Mouse (Mus musculus) neural tube, embryonic 11.5 days (tissue): ENCODE results near the gene Vps33a. TPM values are rescaled to one million over a fixed set of nuclear protein-coding genes. Genes with fewer than 3 reads are reported as not detected.

Experiments used
- ATAC-seq: fragments of 200-750 bp; cut with Nextera tagmentation; 2 replicates; pipeline ENCODE4 v1.8.0; 2017; ENCODE audit warnings: moderate number of reproducible peaks, mild to moderate bottlenecking, moderate TSS enrichment, moderate library complexity; ENCODE audit not compliant: insufficient read depth, low FRiP score, low TSS enrichment
- DNase-seq: peaks from one replicate; pipeline ENCODE4 v3.0.0-alpha.2; 2015; ENCODE audit warnings: low spot score
- H3K27ac ChIP-seq: fragments of 300-500 bp; sonication (generic); 2 replicates; pipeline ENCODE4 v1.5.1; 2014; ENCODE audit warnings: low read depth, mild to moderate bottlenecking, low read length
- H3K27me3 ChIP-seq: fragments of 300-500 bp; sonication (generic); 2 replicates; pipeline ENCODE4 v1.6.1; 2014; ENCODE audit warnings: mild to moderate bottlenecking, low read length, mixed read lengths; ENCODE audit not compliant: control insufficient read depth, insufficient read depth
- H3K36me3 ChIP-seq: fragments of 300-500 bp; sonication (generic); 2 replicates; pipeline ENCODE4 v1.6.1; 2014; ENCODE audit warnings: mild to moderate bottlenecking, low read length, moderate library complexity, mixed read lengths; ENCODE audit not compliant: control insufficient read depth, insufficient read depth
- H3K4me1 ChIP-seq: fragments of 300-500 bp; sonication (generic); 2 replicates; pipeline ENCODE4 v1.6.1; 2014; ENCODE audit warnings: low read length, mixed read lengths; ENCODE audit not compliant: control insufficient read depth, insufficient read depth
- H3K4me2 ChIP-seq: fragments of 300-500 bp; sonication (generic); 2 replicates; pipeline ENCODE4 v1.6.1; 2014; ENCODE audit warnings: low read depth, mild to moderate bottlenecking, moderate library complexity
- H3K4me3 ChIP-seq: fragments of 300-500 bp; sonication (generic); 2 replicates; pipeline ENCODE4 v1.5.1; 2014; ENCODE audit warnings: low read depth, low read length
- H3K9ac ChIP-seq: fragments of 300-500 bp; sonication (generic); 2 replicates; pipeline ENCODE4 v1.6.1; 2014; ENCODE audit warnings: mild to moderate bottlenecking, low read length
- H3K9me3 ChIP-seq: fragments of 300-500 bp; sonication (generic); 2 replicates; pipeline ENCODE4 v1.6.1; 2016; ENCODE audit warnings: low read length; ENCODE audit not compliant: control insufficient read depth
- WGBS: fragments of 180-500 bp; shearing (Covaris S2); extraction: QIAGEN DNeasy Blood & Tissue Kit; methylation state at CpG from one replicate; pipeline ENCODE4 v1.1.7; 2014; 5-methylcytosine and 5-hydroxymethylcytosine counted together
- polyA plus RNA-seq: library from polyadenylated mRNA; unstranded; fragments of >200 nt; fragmentation: Nextera tagmentation; extraction: Ambion mirVana; gene quantifications from 2 replicates; pipeline ENCODE4 v1.2.1, GENCODE M21; 2014

Vps33a gene
- polyA plus RNA-seq, 1 experiment from 2014 or later = 39.7 TPM

DNA sequence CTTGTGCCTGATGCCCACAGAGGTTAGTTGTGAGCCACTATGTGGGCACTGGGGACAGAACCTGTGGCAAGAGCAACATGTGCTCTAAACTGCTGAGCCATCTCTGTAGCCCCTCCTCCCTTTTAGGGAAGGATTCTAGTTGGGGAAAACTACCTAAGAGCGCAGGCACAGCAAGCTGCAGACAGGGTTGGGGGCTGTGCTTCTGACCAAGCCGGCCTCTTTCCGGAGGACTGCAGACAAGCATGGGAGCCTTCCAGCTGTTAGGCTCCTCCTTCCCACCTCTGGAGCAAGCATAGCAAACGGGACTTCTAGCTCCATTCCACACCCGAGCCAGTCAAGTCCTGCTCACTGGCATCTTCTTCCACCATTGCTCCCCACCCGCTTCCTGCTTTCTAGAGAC lies 26.5 kb upstream of the Vps33a start:
- WGBS = 50% methylated on average over 6 of the region's 6 CpGs
- ATAC-seq (no peak), DNase-seq (no peak)
- Histone ChIP-seq H3K9me3 (no peaks in the 10 kb centered on the region), H3K4me3 (no peak overlapping the region), H3K4me1 (no peaks in the 10 kb centered on the region), H3K9ac (no peak overlapping the region), H3K36me3 (no peaks in the 10 kb centered on the region), H3K27ac (no peak overlapping the region), H3K4me2 (no peak overlapping the region), H3K27me3 (no peaks in the 10 kb centered on the region)

DNA sequence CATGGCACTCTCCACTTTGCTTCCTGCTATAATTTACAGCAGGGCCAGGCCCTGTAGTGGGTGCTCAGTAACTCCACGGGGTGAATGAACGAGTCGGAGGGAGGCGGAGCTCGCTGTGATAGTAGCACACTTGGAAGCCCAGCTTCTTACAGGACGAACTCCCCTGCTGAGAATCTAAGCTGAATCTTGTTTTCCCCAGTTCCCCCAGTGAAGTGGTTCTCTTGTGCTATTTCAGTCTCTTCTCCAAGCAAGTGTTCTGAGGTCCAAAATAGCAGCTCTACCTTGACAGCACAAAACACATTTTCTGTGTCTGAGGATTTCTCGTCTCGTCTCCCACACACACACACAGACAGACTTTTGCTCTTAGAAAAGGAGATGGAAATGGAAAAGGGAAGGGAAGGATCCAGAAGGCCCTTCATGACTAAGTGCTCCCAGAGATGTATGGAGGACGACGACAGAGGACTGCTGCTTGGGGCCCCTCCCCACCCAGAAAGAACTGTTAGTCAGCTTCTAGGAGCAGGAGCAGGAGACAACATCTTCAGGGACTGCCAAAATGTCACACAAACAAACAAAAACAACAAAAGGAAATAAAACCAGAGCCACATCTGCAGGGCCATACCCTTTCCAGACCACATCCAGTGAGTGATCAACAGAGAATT lies 20.9 kb upstream of the Vps33a start:
- Histone ChIP-seq H3K9me3 (no peaks in the 10 kb centered on the region), H3K4me2 (no peak overlapping the region), H3K9ac (no peak overlapping the region), H3K36me3 (no peaks in the 10 kb centered on the region), H3K27me3 (no peaks in the 10 kb centered on the region), H3K27ac (no peak overlapping the region), H3K4me3 (no peak overlapping the region), H3K4me1 (no peaks in the 10 kb centered on the region)
- WGBS = 75% methylated on average over 10 of the region's 10 CpGs
- DNase-seq (no peak), ATAC-seq (no peak)

DNA sequence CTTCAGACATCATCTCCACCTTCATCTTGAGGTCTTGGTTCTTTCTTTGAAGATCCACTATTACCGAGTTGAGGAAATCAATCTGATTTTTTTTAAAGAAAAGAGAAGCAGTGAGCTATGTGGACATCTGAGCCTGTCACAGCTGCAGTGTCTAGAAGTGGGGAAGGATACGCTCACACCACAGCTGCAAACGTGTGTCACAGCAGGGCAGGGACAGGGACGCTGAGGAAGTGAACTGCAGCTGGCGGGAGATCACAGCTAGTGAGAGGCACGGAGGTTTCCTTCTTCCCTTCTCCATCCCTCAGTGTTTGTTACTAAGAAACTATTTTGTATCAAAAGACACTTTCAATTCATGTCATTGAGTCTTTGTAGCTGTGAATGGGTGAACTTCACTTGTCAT lies 7.2 kb upstream of the Vps33a start:
- Histone ChIP-seq H3K27ac (no peak overlapping the region), H3K4me3 (no peak overlapping the region), H3K4me2 (no peak overlapping the region), H3K9me3 (no peaks in the 10 kb centered on the region), H3K36me3 (peaks cover 5% of the 10 kb centered on the region), H3K27me3 (no peaks in the 10 kb centered on the region), H3K4me1 (no peaks in the 10 kb centered on the region), H3K9ac (no peak overlapping the region)
- WGBS = 87% methylated on average over 6 of the region's 6 CpGs
- ATAC-seq (no peak), DNase-seq (no peak)

DNA sequence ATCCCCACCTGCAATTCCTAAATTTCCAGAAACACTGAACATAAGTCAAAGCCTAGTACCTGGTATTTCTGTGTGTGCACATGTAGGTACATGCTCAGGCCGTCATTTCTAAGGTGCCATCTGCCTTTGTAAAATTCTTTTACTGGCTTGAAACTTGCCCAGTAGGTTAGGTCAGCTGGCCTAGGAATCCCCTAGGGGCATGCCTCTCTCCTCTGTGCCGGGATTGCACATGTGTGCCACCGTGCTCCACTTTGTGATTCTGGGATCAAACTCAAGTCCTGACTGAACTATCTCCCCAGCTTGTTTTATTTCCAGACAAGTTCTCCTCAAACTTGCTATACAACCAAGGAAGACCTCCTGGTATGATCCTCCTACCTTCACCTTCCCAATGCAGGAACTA lies 3.9 kb upstream of the Vps33a start:
- Histone ChIP-seq H3K27ac (no peak overlapping the region), H3K36me3 (peaks cover 3% of the 10 kb centered on the region), H3K9me3 (no peaks in the 10 kb centered on the region), H3K27me3 (no peaks in the 10 kb centered on the region), H3K9ac (no peak overlapping the region), H3K4me2 (no peak overlapping the region), H3K4me1 (peaks cover 7% of the 10 kb centered on the region), H3K4me3 (no peak overlapping the region)
- ATAC-seq = no peak
- WGBS = 94% methylated on average over 3 of the region's 3 CpGs
- no peak for DNase-seq

- H3K4me3 ChIP-seq = peak overlapping the region; percentile 72
- no peak for DNase-seq
- H3K27ac ChIP-seq = no peak overlapping the region
Measured at GRCm38 (mm10) chr5:123573362-123573761, 524 bp upstream of the Vps33a start.

DNA sequence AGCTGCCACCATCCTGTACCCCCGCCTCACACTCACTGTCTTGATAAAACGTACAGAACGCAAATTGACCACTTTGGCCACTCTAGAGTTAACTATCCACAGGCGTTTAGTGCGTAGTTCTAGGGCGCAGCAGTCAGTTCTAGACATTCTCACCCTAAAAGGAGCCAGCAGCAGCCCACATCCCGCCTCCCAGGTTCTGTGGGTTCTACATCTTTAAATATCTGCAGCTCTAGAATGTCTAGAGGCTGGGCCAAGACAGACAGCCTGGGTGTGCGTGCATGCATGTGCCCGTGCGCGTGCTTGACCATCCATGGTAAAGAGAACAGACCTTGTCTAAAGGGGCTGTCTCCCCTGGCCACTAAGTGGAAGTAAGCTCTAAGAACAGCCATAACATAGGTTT lies 11.7 kb downstream of the Vps33a start:
- Histone ChIP-seq H3K36me3 (no peaks in the 10 kb centered on the region; the same call in 1 of the 2 replicates), H3K9ac (no peak overlapping the region), H3K27me3 (no peaks in the 10 kb centered on the region), H3K4me1 (no peaks in the 10 kb centered on the region), H3K4me2 (no peak overlapping the region), H3K9me3 (no peaks in the 10 kb centered on the region), H3K27ac (no peak overlapping the region), H3K4me3 (no peak overlapping the region)
- WGBS = 95% methylated on average over 11 of the region's 11 CpGs
- ATAC-seq = no peak
- DNase-seq = no peak

More at GRCm38 (mm10) chr5:123573362-123573761, 524 bp upstream of the Vps33a start:
- no peak overlapping the region for H3K9ac ChIP-seq
- ATAC-seq = no peak
- no peaks in the 10 kb centered on the region for H3K36me3 ChIP-seq
- H3K9me3 ChIP-seq = no peaks in the 10 kb centered on the region
- WGBS = 66% methylated on average over 8 of the region's 8 CpGs
- H3K4me1 ChIP-seq = peaks cover 9% of the 10 kb centered on the region
- peak overlapping the region; percentile 16; the same call in 1 of the 2 replicates for H3K4me2 ChIP-seq
- H3K27me3 ChIP-seq = no peaks in the 10 kb centered on the region

- Histone ChIP-seq H3K4me1 (no peaks in the 10 kb centered on the region), H3K27ac (no peak overlapping the region), H3K9me3 (no peaks in the 10 kb centered on the region), H3K36me3 (no peaks in the 10 kb centered on the region; the same call in 1 of the 2 replicates), H3K27me3 (no peaks in the 10 kb centered on the region), H3K9ac (no peak overlapping the region), H3K4me2 (no peak overlapping the region), H3K4me3 (no peak overlapping the region)
- ATAC-seq = no peak
- DNase-seq = no peak
- 95% methylated on average over 8 of the region's 8 CpGs for WGBS
Measured at GRCm38 (mm10) chr5:123559588-123559987, 13.2 kb downstream of the Vps33a start.

DNA sequence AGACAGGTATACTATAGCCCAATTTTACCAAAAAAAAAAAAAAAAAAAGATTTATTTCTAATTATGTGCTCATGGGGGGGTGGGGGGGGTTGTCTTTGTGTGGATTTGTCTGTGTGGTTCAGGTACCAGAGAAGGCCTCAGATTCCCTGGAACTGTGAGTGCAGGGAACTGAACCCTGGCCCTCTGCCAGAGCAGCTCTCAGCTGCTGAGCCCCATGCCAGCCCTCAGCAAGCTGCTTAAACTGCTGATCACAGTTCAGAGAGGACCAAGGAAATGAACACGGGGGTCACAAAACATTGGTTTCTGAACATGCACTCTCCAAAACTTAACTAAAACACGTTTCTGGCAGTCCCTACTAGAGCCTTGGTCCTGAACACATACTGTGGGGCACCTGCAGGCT lies 16.4 kb downstream of the Vps33a start:
- Histone ChIP-seq H3K9ac (no peak overlapping the region), H3K9me3 (no peaks in the 10 kb centered on the region), H3K36me3 (no peaks in the 10 kb centered on the region; the same call in 1 of the 2 replicates), H3K4me1 (no peaks in the 10 kb centered on the region), H3K4me3 (no peak overlapping the region), H3K27me3 (no peaks in the 10 kb centered on the region), H3K27ac (no peak overlapping the region), H3K4me2 (no peak overlapping the region)
- WGBS = 84% methylated on average over 2 of the region's 2 CpGs
- DNase-seq (no peak), ATAC-seq (no peak)

- ATAC-seq (no peak), DNase-seq (no peak)
- Histone ChIP-seq H3K9me3 (no peaks in the 10 kb centered on the region), H3K9ac (no peak overlapping the region), H3K27ac (no peak overlapping the region), H3K4me2 (no peak overlapping the region), H3K4me3 (no peak overlapping the region), H3K27me3 (no peaks in the 10 kb centered on the region), H3K36me3 (no peaks in the 10 kb centered on the region; the same call in 1 of the 2 replicates), H3K4me1 (no peaks in the 10 kb centered on the region)
- WGBS = 93% methylated on average over 7 of the region's 7 CpGs
Measured at GRCm38 (mm10) chr5:123555693-123556092, 17.1 kb downstream of the Vps33a start.
